Mouse (Mus musculus): ENCODE measurements at regions not wholly inside any gene's neighbourhood (a gene's known extent, or its start where the extent isn't known, plus 50 kb on each side); places are given as distances from the start of the nearest gene placed in this dataset.

GRCm38 (mm10) chr8:31616501-31616900 lies 1812.0 kb upstream of the 5930422O12Rik start:
- H3K27ac ChIP-seq (ENCODE audit: low read length): no peak overlapping the region
- H3K9me3 ChIP-seq (ENCODE audit: control insufficient read depth, low read length): no peaks in the 10 kb centered on the region
- H3K9ac ChIP-seq (replicated peaks; ENCODE audit: low read depth, low read length): no peak overlapping the region
- ATAC-seq: no peak
- H3K36me3 ChIP-seq (ENCODE audit: control insufficient read depth, insufficient read depth): no peaks in the 10 kb centered on the region
- WGBS: 90% methylated on average over 2 of the region's 2 CpGs
- H3K4me2 ChIP-seq (ENCODE audit: low read length): no peak overlapping the region
- H3K4me1 ChIP-seq (replicated peaks; ENCODE audit: control insufficient read depth, insufficient read depth, low read length): 0 out of 2 replicates have a peak, but pooled peaks cover under 1% of the 10 kb centered on the region
- no peak overlapping the region for H3K4me3 ChIP-seq (replicated peaks; ENCODE audit: low read length)
- no peaks in the 10 kb centered on the region for H3K27me3 ChIP-seq (replicated peaks; ENCODE audit: control insufficient read depth, insufficient read depth, low read length)

GRCm38 (mm10) chr8:31627708-31628107 lies 1800.8 kb upstream of the 5930422O12Rik start:
- no peaks in the 10 kb centered on the region for H3K27me3 ChIP-seq (replicated peaks; ENCODE audit: control insufficient read depth, insufficient read depth, low read length)
- H3K4me2 ChIP-seq (ENCODE audit: low read length): no peak overlapping the region
- H3K4me3 ChIP-seq (replicated peaks; ENCODE audit: low read length): no peak overlapping the region
- no peaks in the 10 kb centered on the region for H3K9me3 ChIP-seq (ENCODE audit: control insufficient read depth, low read length)
- no peak for ATAC-seq
- no peaks in the 10 kb centered on the region for H3K4me1 ChIP-seq (replicated peaks; ENCODE audit: control insufficient read depth, insufficient read depth, low read length)
- no peaks in the 10 kb centered on the region for H3K36me3 ChIP-seq (ENCODE audit: control insufficient read depth, insufficient read depth)
- H3K9ac ChIP-seq (replicated peaks; ENCODE audit: low read depth, low read length): no peak overlapping the region
- 86% methylated on average over 2 of the region's 2 CpGs for WGBS
- no peak overlapping the region for H3K27ac ChIP-seq (ENCODE audit: low read length)

- Histone ChIP-seq H3K4me1 (replicated peaks; ENCODE audit: control insufficient read depth, insufficient read depth, low read length) (no peaks in the 10 kb centered on the region), H3K36me3 (ENCODE audit: control insufficient read depth, insufficient read depth) (no peaks in the 10 kb centered on the region), H3K27me3 (replicated peaks; ENCODE audit: control insufficient read depth, insufficient read depth, low read length) (no peaks in the 10 kb centered on the region), H3K9ac (replicated peaks; ENCODE audit: low read depth, low read length) (no peak overlapping the region), H3K27ac (ENCODE audit: low read length) (no peak overlapping the region), H3K4me2 (ENCODE audit: low read length) (no peak overlapping the region), H3K4me3 (replicated peaks; ENCODE audit: low read length) (no peak overlapping the region), H3K9me3 (ENCODE audit: control insufficient read depth, low read length) (no peaks in the 10 kb centered on the region)
- ATAC-seq: no peak
- 94% methylated on average over 2 of the region's 2 CpGs for WGBS
These were observed 1800.4 kb upstream of the 5930422O12Rik start for GRCm38 (mm10) chr8:31628146-31628545.

DNA sequence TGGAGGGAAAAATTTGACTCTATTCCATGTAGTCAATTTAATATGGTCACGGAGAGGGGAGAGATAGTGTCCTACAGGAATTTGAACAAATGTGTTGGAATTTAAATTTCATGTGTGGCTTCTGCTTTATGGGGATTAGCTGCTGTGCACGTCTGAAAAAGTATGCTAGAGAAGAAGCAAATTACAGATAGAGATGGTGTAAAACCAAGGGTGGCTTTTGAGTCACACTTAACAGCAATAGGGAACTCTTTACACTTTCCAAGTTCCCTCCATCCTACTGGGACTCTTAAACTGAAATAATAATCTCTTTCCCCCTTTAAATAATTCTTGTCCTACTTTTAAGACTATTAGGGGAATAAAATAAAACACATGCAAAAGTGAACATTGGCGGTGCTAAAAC lies 1790.1 kb upstream of the 5930422O12Rik start:
- no peak for ATAC-seq
- 83% methylated on average over 3 of the region's 3 CpGs for WGBS
- H3K4me3 ChIP-seq (replicated peaks; ENCODE audit: low read length): no peak overlapping the region
- H3K9me3 ChIP-seq (ENCODE audit: control insufficient read depth, low read length): no peaks in the 10 kb centered on the region
- no peak overlapping the region for H3K27ac ChIP-seq (ENCODE audit: low read length)
- H3K9ac ChIP-seq (replicated peaks; ENCODE audit: low read depth, low read length): no peak overlapping the region
- no peaks in the 10 kb centered on the region for H3K4me1 ChIP-seq (replicated peaks; ENCODE audit: control insufficient read depth, insufficient read depth, low read length)
- H3K4me2 ChIP-seq (ENCODE audit: low read length): no peak overlapping the region
- H3K27me3 ChIP-seq (replicated peaks; ENCODE audit: control insufficient read depth, insufficient read depth, low read length): no peaks in the 10 kb centered on the region
- no peaks in the 10 kb centered on the region for H3K36me3 ChIP-seq (ENCODE audit: control insufficient read depth, insufficient read depth)

- no peak for ATAC-seq
- Histone ChIP-seq H3K9ac (replicated peaks; ENCODE audit: low read depth, low read length) (no peak overlapping the region), H3K36me3 (ENCODE audit: control insufficient read depth, insufficient read depth) (no peaks in the 10 kb centered on the region), H3K27ac (ENCODE audit: low read length) (no peak overlapping the region), H3K9me3 (ENCODE audit: control insufficient read depth, low read length) (no peaks in the 10 kb centered on the region), H3K4me3 (replicated peaks; ENCODE audit: low read length) (no peak overlapping the region), H3K4me1 (replicated peaks; ENCODE audit: control insufficient read depth, insufficient read depth, low read length) (no peaks in the 10 kb centered on the region), H3K4me2 (ENCODE audit: low read length) (no peak overlapping the region), H3K27me3 (replicated peaks; ENCODE audit: control insufficient read depth, insufficient read depth, low read length) (no peaks in the 10 kb centered on the region)
These were observed 1764.8 kb upstream of the 5930422O12Rik start for GRCm38 (mm10) chr8:31663717-31664116.

GRCm38 (mm10) chr8:31665485-31665884 lies 1763.0 kb upstream of the 5930422O12Rik start:
- no peak overlapping the region for H3K27ac ChIP-seq (ENCODE audit: low read length)
- H3K4me2 ChIP-seq (ENCODE audit: low read length): no peak overlapping the region
- no peaks in the 10 kb centered on the region for H3K4me1 ChIP-seq (replicated peaks; ENCODE audit: control insufficient read depth, insufficient read depth, low read length)
- no peaks in the 10 kb centered on the region for H3K27me3 ChIP-seq (replicated peaks; ENCODE audit: control insufficient read depth, insufficient read depth, low read length)
- H3K4me3 ChIP-seq (replicated peaks; ENCODE audit: low read length): no peak overlapping the region
- H3K9ac ChIP-seq (replicated peaks; ENCODE audit: low read depth, low read length): no peak overlapping the region
- no peaks in the 10 kb centered on the region for H3K9me3 ChIP-seq (ENCODE audit: control insufficient read depth, low read length)
- peak; percentile 55; the same call in 1 of the 2 replicates for ATAC-seq
- no peaks in the 10 kb centered on the region for H3K36me3 ChIP-seq (ENCODE audit: control insufficient read depth, insufficient read depth)
- 52% methylated on average over 4 of the region's 4 CpGs for WGBS

GRCm38 (mm10) chr8:31704168-31704567 lies 1724.3 kb upstream of the 5930422O12Rik start:
- Histone ChIP-seq H3K4me1 (replicated peaks; ENCODE audit: control insufficient read depth, insufficient read depth, low read length) (no peaks in the 10 kb centered on the region), H3K27ac (ENCODE audit: low read length) (no peak overlapping the region), H3K9ac (replicated peaks; ENCODE audit: low read depth, low read length) (no peak overlapping the region), H3K9me3 (ENCODE audit: control insufficient read depth, low read length) (no peaks in the 10 kb centered on the region), H3K27me3 (replicated peaks; ENCODE audit: control insufficient read depth, insufficient read depth, low read length) (no peaks in the 10 kb centered on the region), H3K4me3 (replicated peaks; ENCODE audit: low read length) (no peak overlapping the region), H3K4me2 (ENCODE audit: low read length) (no peak overlapping the region), H3K36me3 (ENCODE audit: control insufficient read depth, insufficient read depth) (no peaks in the 10 kb centered on the region)
- ATAC-seq: no peak
- WGBS: 85% methylated on average over 2 of the region's 2 CpGs

DNA sequence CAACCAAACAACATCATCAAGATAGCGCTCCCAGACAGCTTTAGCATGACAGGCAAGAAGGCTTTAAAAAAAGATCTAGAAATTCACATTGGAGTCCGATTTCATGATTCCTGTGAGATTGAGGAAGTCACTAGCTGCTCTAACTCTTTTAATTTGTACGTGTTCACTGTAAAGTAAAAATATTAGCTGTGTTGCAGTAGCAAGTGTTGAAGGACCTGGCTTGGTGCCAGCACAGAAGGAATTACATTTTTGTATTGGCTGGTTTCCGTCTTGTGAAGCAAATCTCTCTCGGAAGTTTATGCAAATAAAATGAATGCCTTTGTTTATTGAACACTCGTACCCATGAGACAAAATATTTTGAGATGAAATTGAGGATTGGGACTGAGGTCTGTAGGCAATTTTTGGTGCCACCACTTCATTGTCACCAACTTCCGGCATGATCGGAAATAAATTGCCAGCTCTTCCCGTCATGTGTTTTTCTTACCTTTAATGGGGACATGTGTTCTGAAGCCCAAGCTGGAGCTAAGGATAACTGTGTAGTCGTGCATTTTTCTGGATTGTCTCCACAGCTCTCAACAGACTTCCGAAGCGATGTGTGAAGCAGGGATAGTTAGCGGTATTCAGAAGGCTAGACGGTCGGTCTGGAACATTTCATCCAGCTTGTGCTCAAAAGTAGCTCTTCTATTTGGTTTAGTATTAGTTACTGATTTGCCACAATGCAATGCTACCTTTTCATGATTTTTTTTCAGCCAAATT lies 1715.0 kb upstream of the 5930422O12Rik start:
- peaks cover 2% of the 10 kb centered on the region; the same call in 1 of the 2 replicates for H3K4me1 ChIP-seq (replicated peaks; ENCODE audit: control insufficient read depth, insufficient read depth, low read length)
- no peaks in the 10 kb centered on the region for H3K9me3 ChIP-seq (ENCODE audit: control insufficient read depth, low read length)
- H3K4me3 ChIP-seq (replicated peaks; ENCODE audit: low read length): no peak overlapping the region; the same call in 1 of the 2 replicates
- peak overlapping the region; percentile 41 for H3K4me2 ChIP-seq (ENCODE audit: low read length)
- WGBS: 54% methylated on average over 15 of the region's 15 CpGs
- peak; percentile 68 for ATAC-seq
- peak overlapping the region; percentile 79 for H3K27ac ChIP-seq (ENCODE audit: low read length)
- no peak overlapping the region for H3K9ac ChIP-seq (replicated peaks; ENCODE audit: low read depth, low read length)
- no peaks in the 10 kb centered on the region for H3K27me3 ChIP-seq (replicated peaks; ENCODE audit: control insufficient read depth, insufficient read depth, low read length)
- no peaks in the 10 kb centered on the region for H3K36me3 ChIP-seq (ENCODE audit: control insufficient read depth, insufficient read depth)

DNA sequence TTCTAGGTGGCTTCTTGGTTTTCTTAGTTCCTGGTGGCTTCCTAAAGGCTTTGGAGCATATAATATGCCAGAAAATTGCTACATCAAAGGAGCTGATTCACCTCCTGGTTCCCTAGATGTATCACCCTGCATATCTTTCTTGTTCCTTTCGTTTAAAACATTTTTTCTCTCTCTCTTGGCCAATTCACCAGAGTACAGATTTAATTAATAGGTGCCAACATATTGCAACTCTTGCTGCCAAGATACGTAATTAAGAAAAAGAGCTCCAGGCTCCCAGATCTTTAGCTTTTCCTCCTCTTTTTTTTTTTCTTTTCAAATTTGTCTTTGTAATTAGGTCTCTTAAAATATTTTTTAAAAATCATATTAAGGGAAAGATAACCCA lies 1714.4 kb upstream of the 5930422O12Rik start:
- Histone ChIP-seq H3K9ac (replicated peaks; ENCODE audit: low read depth, low read length) (no peak overlapping the region), H3K27me3 (replicated peaks; ENCODE audit: control insufficient read depth, insufficient read depth, low read length) (no peaks in the 10 kb centered on the region), H3K36me3 (ENCODE audit: control insufficient read depth, insufficient read depth) (no peaks in the 10 kb centered on the region), H3K4me3 (replicated peaks; ENCODE audit: low read length) (no peak overlapping the region), H3K9me3 (ENCODE audit: control insufficient read depth, low read length) (no peaks in the 10 kb centered on the region), H3K27ac (ENCODE audit: low read length) (peak overlapping the region; percentile 79), H3K4me1 (replicated peaks; ENCODE audit: control insufficient read depth, insufficient read depth, low read length) (peaks cover 2% of the 10 kb centered on the region; the same call in 1 of the 2 replicates), H3K4me2 (ENCODE audit: low read length) (peak overlapping the region; percentile 41)
- WGBS: 29% methylated on average over 2 of the region's 2 CpGs
- peak; percentile 83 for ATAC-seq

Measured in forebrain, embryonic 16.5 days (tissue).